Mouse (Mus musculus) liver, embryonic 14.5 days (tissue): ENCODE data around the gene Atp5s. TPM values are rescaled to one million over a fixed set of nuclear protein-coding genes. Genes with fewer than 3 reads are reported as not detected.

Experiments used
- ATAC-seq: fragments of 200-750 bp; cut with Nextera tagmentation; 2 replicates; pipeline ENCODE4 v1.8.0; 2017; ENCODE audit warnings: moderate number of reproducible peaks, mild to moderate bottlenecking, moderate library complexity; ENCODE audit not compliant: insufficient read depth
- DNase-seq, 3 experiments: peaks; one replicate each; pipeline ENCODE4 v3.0.0-alpha.2; 2012 to 2013; ENCODE audit warnings: low read depth in 3 of 3, low spot score in 3 of 3
- H3K27ac ChIP-seq: fragments of 300-500 bp; sonication (generic); 2 replicates; pipeline ENCODE4 v1.5.1; 2014; ENCODE audit warnings: moderate library complexity, mild to moderate bottlenecking, control low read depth, inconsistent platforms
- H3K27me3 ChIP-seq: fragments of 300-500 bp; sonication (generic); 2 replicates; pipeline ENCODE4 v1.6.1; 2014; ENCODE audit warnings: mild to moderate bottlenecking, low read length, moderate library complexity; ENCODE audit not compliant: control insufficient read depth, insufficient read depth
- H3K36me3 ChIP-seq: fragments of 300-500 bp; sonication (generic); replicated peaks from 2 replicates; pipeline ENCODE4 v1.6.1; 2014; ENCODE audit warnings: low read depth; ENCODE audit not compliant: control insufficient read depth, insufficient read depth
- H3K4me1 ChIP-seq, 2 experiments: fragments of 200-500 bp in 1 of 2; fragments of 300-500 bp in 1 of 2; sonication (generic) in 1 of 2; replicated peaks; 2 replicates each; pipeline ENCODE4 v1.6.1; 2012 to 2014; ENCODE audit warnings: antibody characterized with exemption in 1 of 2, inconsistent platforms in 1 of 2, low read length in 1 of 2; ENCODE audit not compliant: control insufficient read depth in 2 of 2, insufficient read depth in 2 of 2
- H3K4me2 ChIP-seq: fragments of 300-500 bp; sonication (generic); 2 replicates; pipeline ENCODE4 v1.6.1; 2014; ENCODE audit warnings: low read depth, mild to moderate bottlenecking, control low read depth, moderate library complexity
- H3K4me3 ChIP-seq, 2 experiments: fragments of 200-500 bp in 1 of 2; fragments of 300-500 bp in 1 of 2; sonication (generic) in 1 of 2; 2 replicates each; pipeline ENCODE4 v1.5.1; 2012 to 2014; ENCODE audit warnings: low read depth in 2 of 2, low read length in 2 of 2, mild to moderate bottlenecking in 2 of 2, control low read depth in 1 of 2, inconsistent platforms in 1 of 2, moderate library complexity in 1 of 2; ENCODE audit not compliant: insufficient read depth in 1 of 2
- H3K9ac ChIP-seq: fragments of 300-500 bp; sonication (generic); replicated peaks from 2 replicates; pipeline ENCODE4 v1.6.1; 2014; ENCODE audit warnings: mild to moderate bottlenecking, control low read depth, moderate library complexity
- H3K9me3 ChIP-seq: fragments of 300-500 bp; sonication (generic); 2 replicates; pipeline ENCODE4 v1.6.1; 2016; ENCODE audit warnings: low read length, mixed read lengths; ENCODE audit not compliant: control insufficient read depth
- CTCF ChIP-seq: IDR thresholded peaks from 2 replicates; pipeline ENCODE4 v1.5.1; 2016; ENCODE audit warnings: antibody characterized with exemption, low read depth, control low read depth
- EP300 ChIP-seq: IDR thresholded peaks from 2 replicates; pipeline ENCODE4 v1.6.1; 2016; ENCODE audit warnings: antibody characterized with exemption, low read depth
- WGBS: fragments of 180-500 bp; shearing (Covaris S2); extraction: QIAGEN DNeasy Blood & Tissue Kit; methylation state at CpG from one replicate; pipeline ENCODE4 v1.1.7; 2014; ENCODE audit not compliant: insufficient replicate concordance; 5-methylcytosine and 5-hydroxymethylcytosine counted together
- microRNA counts: library from miRNA; unstranded; fragments of <30 nt; microRNA quantifications from one replicate; lab custom pipeline; 2016
- microRNA-seq: library from miRNA; unstranded; fragments of <30 nt; microRNA quantifications from one replicate; pipeline ENCODE4, GENCODE M21; 2016
- polyA plus RNA-seq, 2 experiments: library from polyadenylated mRNA; depleted of rRNA in 1 of 2; stranded (reverse) in 1 of 2; unstranded in 1 of 2; fragments of >200 nt; fragmentation: Nextera tagmentation in 1 of 2; extraction: Ambion mirVana in 1 of 2; gene quantifications; 2 replicates each; pipeline versions ENCODE4 v1.2.1 to v1.2.3; 2012 to 2014

The Atp5s gene
- polyA plus RNA-seq, 2 experiments, result 12.0 to 20.7 TPM

DNA sequence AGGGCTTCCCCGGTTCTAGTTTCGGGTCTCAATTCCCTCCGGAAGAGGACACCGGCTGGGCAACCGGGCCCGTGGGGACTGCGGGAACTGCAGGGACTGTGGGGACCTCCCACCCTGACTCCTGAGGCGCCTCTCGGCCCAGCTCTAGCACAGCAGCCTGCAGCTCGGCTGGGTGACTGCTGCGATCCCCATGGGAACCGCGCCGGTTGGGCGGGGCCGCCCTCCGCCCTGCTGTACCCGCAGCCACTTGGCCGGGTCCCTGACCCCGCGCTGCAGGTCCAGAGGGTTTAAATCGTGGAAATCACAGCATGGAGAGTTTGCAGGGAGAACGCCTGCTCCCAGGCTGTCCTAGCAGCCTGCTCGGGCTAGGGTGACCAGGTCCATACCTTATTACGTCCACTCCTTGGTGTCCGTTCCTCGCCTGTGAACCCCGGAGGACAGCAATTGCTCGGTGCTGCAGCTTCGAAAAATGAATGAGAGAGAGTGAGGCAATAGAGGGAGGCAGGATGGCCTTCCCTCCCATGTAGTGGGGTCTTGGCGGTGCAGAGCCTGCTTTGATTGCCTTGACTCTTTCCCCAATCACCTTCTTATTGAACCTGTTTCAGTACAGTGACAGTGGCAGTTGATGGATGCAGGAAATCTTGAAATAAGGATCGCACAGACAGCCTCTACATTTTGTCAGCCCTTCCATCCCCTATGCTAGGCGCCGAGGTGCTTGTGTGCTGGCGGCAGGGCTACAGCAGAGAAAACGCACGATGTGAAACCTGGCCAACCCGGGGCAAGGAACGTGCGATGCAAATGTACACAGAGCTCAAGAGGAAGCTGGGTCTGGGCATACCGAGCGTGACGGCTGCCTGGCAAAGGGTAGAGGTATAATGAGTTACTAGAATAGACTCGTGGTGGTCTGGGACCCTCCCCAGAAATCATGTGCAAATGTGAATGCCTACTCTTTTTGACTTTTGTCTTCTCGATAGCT is 66.1 kb downstream of the Atp5s start, which contains the start of gene Cdkl1:
Cdkl1 (minus strand) TSS at position 738 of the 976 bp plus-strand sequence.
- TF ChIP-seq CTCF (0 out of 2 replicates have a peak, but pooled peaks have one; percentile 2), EP300 (no peak)
- H3K4me1 ChIP-seq, result peaks cover 22 to 34% of the 10 kb centered on the region in 2 experiments
- WGBS, result 1% methylated on average over 45 of the region's 45 CpGs
- peak within 1 kb of the TSS; percentile 43 for H3K27ac ChIP-seq
- H3K36me3 ChIP-seq, result no peaks in the 10 kb centered on the region
- DNase-seq, result peak in 2 of 3 experiments; percentile 36 to 40
- H3K4me2 ChIP-seq, result peak within 1 kb of the TSS; percentile 96
- peaks cover 29% of the 10 kb centered on the region for H3K27me3 ChIP-seq
- no peaks in the 10 kb centered on the region for H3K9me3 ChIP-seq
- peak; percentile 98 for ATAC-seq
- peak within 1 kb of the TSS; percentile 55 to 65 for H3K4me3 ChIP-seq
- H3K9ac ChIP-seq, result peak within 1 kb of the TSS; percentile 71

MicroRNA genes within 50 kb of the gene (microRNA counts, 519-probe panel; counts per million panel counts)
- 69.9 counts per million for microRNA mmu-miR-681 (lab: Ali Mortazavi, UCI)

Small RNAs within 50 kb of the gene (microRNA-seq; reads per million reads assigned to microRNA genes)
- not detected for gene Mir681

Other genes with a start within 250 kb of the Atp5s start
- 3.9 and 7.4 TPM in 2 replicates for gene Vcpkmt, start 141.9 kb upstream of the Atp5s start, polyA plus RNA-seq (2012; rRNA removed)
- gene Vcpkmt, start 141.9 kb upstream of the Atp5s start, polyA plus RNA-seq (2014; fragmentation: Nextera tagmentation; extraction: Ambion mirVana), result 12.4 and 13.8 TPM in 2 replicates
- 6.9 and 7.6 TPM in 2 replicates for gene Sos2, start 43.1 kb upstream of the Atp5s start, polyA plus RNA-seq (2012; rRNA removed)
- 3.6 and 3.7 TPM in 2 replicates for gene Sos2, start 43.1 kb upstream of the Atp5s start, polyA plus RNA-seq (2014; fragmentation: Nextera tagmentation; extraction: Ambion mirVana)
- 5.4 and 7.5 TPM in 2 replicates for gene L2hgdh, start 77 bp upstream of the Atp5s start, polyA plus RNA-seq (2012; rRNA removed)
- 9.3 and 11.6 TPM in 2 replicates for gene L2hgdh, start 77 bp upstream of the Atp5s start, polyA plus RNA-seq (2014; fragmentation: Nextera tagmentation; extraction: Ambion mirVana)
- gene Cdkl1, start 66.3 kb downstream of the Atp5s start, polyA plus RNA-seq (2012; rRNA removed), result 0.48 and 0.80 TPM in 2 replicates
- gene Cdkl1, start 66.3 kb downstream of the Atp5s start, polyA plus RNA-seq (2014; fragmentation: Nextera tagmentation; extraction: Ambion mirVana), result 1.4 and 1.7 TPM in 2 replicates
- gene Atl1, start 167.7 kb downstream of the Atp5s start, polyA plus RNA-seq (2012; rRNA removed), result 0.43 and 0.73 TPM in 2 replicates
- gene Atl1, start 167.7 kb downstream of the Atp5s start, polyA plus RNA-seq (2014; fragmentation: Nextera tagmentation; extraction: Ambion mirVana), result 1.1 and 2.1 TPM in 2 replicates
- gene Map4k5, start 168.2 kb downstream of the Atp5s start, polyA plus RNA-seq (2012; rRNA removed), result 9.8 and 13.6 TPM in 2 replicates
- gene Map4k5, start 168.2 kb downstream of the Atp5s start, polyA plus RNA-seq (2014; fragmentation: Nextera tagmentation; extraction: Ambion mirVana), result 26.9 and 30.7 TPM in 2 replicates